Mouse (Mus musculus): ENCODE results near the gene Sh2d3c.

Gene Sh2d3c

DNA sequence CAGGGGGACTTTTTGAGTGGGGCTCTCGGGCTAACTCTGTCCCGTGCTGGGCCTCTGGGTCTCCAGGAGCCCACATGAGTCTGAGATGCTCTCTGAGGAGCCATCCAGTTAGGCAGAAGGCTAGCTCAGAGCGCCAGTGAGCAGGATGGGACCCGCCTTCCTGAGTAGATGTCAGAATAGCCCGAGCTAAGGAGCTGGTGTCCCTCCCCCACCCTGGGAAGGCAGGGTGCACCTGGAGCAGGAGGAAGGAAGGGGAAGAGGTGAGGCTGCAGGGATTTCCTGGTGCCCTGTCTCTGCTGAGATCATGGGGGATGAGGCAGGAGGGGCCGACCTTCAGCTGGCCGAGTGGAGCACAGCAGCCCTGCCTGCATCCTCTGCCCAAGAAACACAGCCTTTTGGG is 7.6 kb downstream of the Sh2d3c start:
- DNase-seq = no peak

- DNase-seq = no peak
Observed at GRCm38 (mm10) chr2:32729547-32729946, 8.7 kb downstream of the Sh2d3c start.

DNA sequence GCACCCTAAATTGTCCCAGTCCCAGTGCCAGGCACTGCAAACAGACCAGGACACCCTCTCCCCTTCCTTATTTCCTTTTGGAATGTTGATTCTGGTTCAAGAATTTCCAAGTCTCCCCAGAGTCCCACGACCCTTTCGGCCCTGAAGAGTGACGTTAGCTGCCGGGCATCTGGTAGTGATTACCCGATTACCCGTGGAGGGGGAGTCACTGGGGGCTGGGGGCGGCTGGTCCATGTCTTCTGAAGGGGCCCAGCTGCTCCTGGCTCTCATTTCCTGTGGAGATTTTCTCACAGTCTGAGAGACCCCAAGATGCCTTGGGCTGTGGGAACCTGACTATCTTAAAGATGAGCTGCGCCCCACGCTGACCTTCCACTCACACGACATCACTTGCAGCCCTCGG is 10.0 kb downstream of the Sh2d3c start:
- DNase-seq = no peak

- no peak for DNase-seq
Observed at GRCm38 (mm10) chr2:32731911-32732310, 11.1 kb downstream of the Sh2d3c start.

- DNase-seq = no peak
Observed at GRCm38 (mm10) chr2:32732695-32733094, 11.8 kb downstream of the Sh2d3c start.

- no peak for DNase-seq
Observed at GRCm38 (mm10) chr2:32734480-32734879, 13.6 kb downstream of the Sh2d3c start.

GRCm38 (mm10) chr2:32734933-32735332 is 14.1 kb downstream of the Sh2d3c start:
- no peak for DNase-seq

- no peak for DNase-seq
Observed at GRCm38 (mm10) chr2:32736306-32736829, 15.5 kb downstream of the Sh2d3c start.

DNA sequence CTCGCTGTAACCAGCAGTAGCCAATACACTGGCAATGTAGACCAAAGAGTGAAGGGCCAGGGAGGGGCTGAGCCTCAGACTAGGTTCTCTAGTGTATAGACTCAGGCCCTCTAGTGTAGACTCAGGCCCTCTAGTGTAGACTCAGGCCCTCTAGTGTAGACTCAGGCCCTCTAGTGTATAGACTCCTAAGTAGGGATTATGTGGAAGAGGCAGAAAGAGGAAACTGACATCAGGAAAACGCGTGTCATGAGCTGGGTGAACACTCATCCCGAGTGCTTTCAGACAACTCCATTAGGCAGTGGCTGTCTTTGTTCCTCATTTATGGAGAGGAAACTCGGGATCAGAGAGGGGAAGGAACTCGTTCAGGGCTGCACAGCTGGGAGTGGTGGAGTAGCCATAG is 16.2 kb downstream of the Sh2d3c start:
- DNase-seq = no peak

GRCm38 (mm10) chr2:32739311-32739710 is 18.5 kb downstream of the Sh2d3c start:
- DNase-seq = no peak

GRCm38 (mm10) chr2:32740916-32741272 is 20.0 kb downstream of the Sh2d3c start, which contains the start of gene 6330409D20Rik:
Gene 6330409D20Rik (minus strand): TSS chr2:32741016.
- no peak for DNase-seq

GRCm38 (mm10) chr2:32741273-32742172 is 20.7 kb downstream of the Sh2d3c start:
- DNase-seq = no peak

DNA sequence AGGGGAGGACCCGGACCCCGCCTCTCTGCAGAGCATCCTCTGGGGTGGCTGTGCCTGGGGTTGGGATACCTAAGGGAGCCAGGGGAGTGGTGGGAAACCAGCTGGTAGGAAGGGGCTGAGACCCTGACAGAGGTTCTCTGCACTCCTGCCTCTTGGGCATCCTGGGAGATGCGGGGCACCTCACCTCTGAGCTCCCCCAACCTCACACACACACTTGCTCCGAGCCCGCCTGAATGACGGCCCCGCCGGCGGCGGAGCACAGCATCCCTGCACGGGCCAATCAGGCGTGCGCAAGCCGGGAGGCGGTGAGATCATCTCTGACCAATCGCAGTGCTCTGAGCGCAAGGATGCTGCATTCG is 21.3 kb downstream of the Sh2d3c start:
- no peak for DNase-seq

DNA sequence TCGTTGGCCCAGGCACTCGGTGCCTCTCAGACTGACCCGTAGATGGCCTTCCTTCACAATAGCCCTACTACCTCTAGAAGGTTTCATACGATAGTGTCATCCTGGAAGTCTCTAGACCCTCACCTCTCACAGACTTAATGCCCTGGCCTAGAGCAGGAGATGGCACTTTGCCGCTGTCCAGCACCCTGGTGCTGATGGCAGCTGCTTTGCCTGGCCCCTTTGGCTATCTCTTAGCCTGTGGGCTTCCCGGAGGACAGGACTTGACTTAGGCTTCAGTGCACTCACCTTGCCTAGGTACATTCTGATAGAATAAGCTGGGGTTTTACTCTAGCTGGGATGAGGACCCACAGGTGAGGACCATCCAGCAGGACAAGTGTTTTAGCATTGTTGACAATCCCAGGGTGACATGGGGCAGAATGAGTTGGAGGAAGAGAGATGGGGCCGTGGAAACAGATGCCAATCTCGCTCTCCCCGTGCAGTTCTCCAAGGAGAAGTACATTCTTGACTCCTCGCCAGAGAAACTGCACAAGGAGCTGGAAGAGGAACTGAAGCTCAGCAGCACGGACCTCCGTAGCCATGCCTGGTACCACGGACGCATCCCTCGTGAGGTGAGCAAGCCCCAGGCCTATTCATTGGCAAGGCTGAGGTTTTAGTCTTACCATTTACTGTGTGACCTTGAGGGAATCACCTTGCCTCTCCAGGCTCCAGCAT is 23.6 kb downstream of the Sh2d3c start:
- no peak for DNase-seq

GRCm38 (mm10) chr2:32749082-32749481 is 28.2 kb downstream of the Sh2d3c start:
- no peak for DNase-seq

GRCm38 (mm10) chr2:32750199-32750598 is 29.3 kb downstream of the Sh2d3c start:
- no peak for DNase-seq

DNA sequence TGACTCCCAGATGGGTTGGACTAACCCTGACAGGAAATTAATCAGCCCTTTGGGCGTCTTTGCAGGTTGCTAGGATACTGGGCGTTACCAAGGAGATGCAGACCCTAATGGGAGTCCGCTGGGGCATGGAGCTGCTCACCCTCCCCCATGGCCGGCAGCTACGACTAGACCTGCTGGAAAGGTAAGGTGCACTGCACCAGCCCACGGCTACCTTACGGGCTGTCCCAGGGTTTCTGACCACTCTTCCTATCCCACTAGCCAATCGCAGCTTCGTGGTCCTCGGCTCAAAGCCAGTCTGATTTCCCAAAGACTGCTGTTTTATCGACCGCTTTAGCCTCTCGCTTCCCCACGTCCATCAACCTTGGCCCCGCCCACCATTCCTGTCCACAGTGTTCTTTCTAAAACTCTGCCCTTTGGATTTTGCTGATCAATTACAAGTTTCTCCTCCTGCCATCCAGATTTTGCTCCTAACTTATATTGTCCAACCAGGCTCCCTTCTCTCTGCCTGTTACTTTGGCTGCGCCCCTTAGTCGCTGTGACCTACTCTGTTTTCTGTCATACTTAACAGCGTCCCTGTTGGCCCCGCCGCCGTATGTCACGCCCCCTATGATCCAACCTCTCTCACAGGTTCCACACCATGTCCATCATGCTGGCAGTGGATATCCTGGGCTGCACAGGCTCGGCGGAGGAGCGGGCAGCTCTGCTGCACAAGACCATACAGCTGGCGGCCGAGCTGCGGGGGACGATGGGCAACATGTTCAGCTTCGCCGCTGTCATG is 30.2 kb downstream of the Sh2d3c start:
- DNase-seq = no peak

DNA sequence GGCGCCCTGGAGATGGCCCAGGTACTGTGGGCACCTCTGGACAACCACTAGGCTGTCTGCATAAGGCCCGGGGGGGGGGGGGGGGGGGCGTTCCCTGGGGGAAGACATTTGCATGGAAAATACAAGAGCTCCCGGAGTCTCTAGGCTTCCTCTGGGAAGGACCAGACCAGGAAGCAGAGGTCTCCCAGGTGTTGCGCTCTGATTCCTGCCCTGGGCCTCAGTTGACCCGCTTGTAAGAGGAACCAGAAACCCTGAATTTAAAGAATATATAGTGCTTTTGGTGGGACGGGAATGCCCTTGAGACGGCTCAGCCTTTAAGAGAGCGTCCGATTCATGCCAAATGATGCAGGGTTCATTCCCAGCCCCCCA is 30.8 kb downstream of the Sh2d3c start:
- no peak for DNase-seq

- no peak for DNase-seq
Observed at GRCm38 (mm10) chr2:32752181-32752580, 31.3 kb downstream of the Sh2d3c start.

DNA sequence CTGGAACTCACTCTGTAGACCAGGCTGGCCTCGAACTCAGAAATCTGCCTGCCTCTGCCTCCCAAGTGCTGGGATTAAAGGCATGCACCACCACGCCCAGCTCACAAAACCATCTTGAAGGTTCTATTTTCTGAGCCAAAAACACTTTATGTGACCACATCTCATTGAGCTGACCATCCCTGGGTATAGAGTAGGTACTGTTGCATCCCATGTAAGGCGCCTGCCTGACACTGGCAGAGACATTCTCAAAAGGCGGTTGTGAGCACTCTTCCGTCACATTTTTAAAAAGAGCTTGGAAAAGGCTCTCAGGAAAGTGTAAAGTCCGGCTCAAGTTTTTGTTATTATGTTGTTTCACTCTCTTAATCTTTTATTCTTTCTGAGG is 35.8 kb downstream of the Sh2d3c start:
- DNase-seq = no peak

GRCm38 (mm10) chr2:32757056-32757845 is 36.4 kb downstream of the Sh2d3c start, which contains the start of gene Tor2a:
Gene Tor2a (plus strand): TSS chr2:32757234.
- DNase-seq = peak; percentile 98

DNA sequence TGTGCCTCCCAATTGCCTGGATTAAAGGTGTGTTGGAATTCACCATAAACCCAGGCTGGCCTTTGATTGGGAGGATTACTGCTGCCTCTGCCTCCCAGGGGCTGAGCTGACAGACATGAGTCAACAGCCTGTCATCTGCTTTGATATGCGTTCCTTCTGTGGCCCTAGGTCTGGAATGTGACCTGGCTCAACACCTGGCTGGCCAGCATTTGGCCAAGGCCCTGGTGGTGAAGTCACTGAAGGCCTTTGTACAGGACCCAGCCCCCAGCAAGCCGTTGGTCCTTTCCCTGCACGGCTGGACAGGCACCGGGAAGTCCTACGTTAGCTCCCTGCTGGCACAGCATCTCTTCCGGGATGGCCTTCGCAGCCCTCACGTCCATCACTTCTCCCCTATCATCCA is 37.6 kb downstream of the Sh2d3c start:
- DNase-seq = no peak
